Comparison of ENCODE assay signal across 8 mouse cellular contexts in the genomic region with DNA sequence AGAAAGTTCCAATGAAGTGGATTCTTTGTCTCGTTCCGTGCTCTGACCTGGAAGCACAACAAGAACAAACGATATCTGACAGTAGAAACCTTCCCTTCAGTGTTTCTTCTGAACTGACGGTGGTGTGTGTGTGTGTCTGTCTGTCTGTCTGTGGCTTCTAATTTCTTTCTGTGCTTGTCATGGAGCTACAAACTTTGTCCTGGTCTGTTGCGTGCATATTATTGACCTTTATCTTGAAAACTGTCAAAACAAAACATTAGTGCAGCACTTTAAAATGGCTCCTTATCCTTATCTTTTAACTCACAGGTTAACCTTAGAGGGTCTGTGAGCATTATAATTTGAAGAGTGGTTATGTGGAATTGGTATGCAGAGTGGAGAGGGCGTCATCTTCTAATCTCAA. TPM values are rescaled to one million over a fixed set of nuclear protein-coding genes. Genes with fewer than 3 reads are reported as not detected.
DNase-seq lines count a peak whose midpoint lies in the region; ATAC-seq and TF ChIP-seq lines count a peak whose summit lies in the region.

No protein-coding gene starts in this region.

- DNase-seq in kidney, adult 2 months, result no peak
- no peak for DNase-seq in kidney, adult 11 months
- DNase-seq in gastrocnemius, adult 8-10 months (ENCODE audit: low spot score in 2 of 2), result no peak
- DNase-seq in cerebellum, postnatal 25 days, result no peak

- H3K4me2 ChIP-seq in hindbrain, embryonic 15.5 days, result peak overlapping the region; percentile 73
- peak overlapping the region; percentile 89 for H3K4me2 ChIP-seq in midbrain, embryonic 12.5 days (replicated peaks)

- no peak for ATAC-seq in hindbrain, embryonic 15.5 days (ENCODE audit: low FRiP score, low read depth)
- no peak for ATAC-seq in midbrain, embryonic 12.5 days (ENCODE audit: low FRiP score, low read depth)
- no peak for ATAC-seq in activated CD4-positive, CD25-positive, alpha-beta regulatory T cell, adult 4 months

- peaks cover 19% of the 10 kb centered on the region for H3K4me1 ChIP-seq in kidney, adult 2 months (ENCODE audit: control insufficient read depth, insufficient read depth, low read length)
- H3K4me1 ChIP-seq in cortical plate, adult 2 months (ENCODE audit: control insufficient read depth, insufficient read depth, low read length), result peaks cover 11% of the 10 kb centered on the region
- H3K4me1 ChIP-seq in hindbrain, embryonic 15.5 days (replicated peaks), result peaks cover 60% of the 10 kb centered on the region
- H3K4me1 ChIP-seq in midbrain, embryonic 12.5 days, result peaks cover 38% of the 10 kb centered on the region

- no peak for TF ChIP-seq POLR2A in kidney, adult 2 months (IDR thresholded peaks at IDR 0.05; ENCODE audit: low read depth, low read length)
- no peak for TF ChIP-seq POLR2A in cortical plate, adult 2 months (IDR thresholded peaks at IDR 0.05; ENCODE audit: extremely low read depth, insufficient read depth, low read length)

- H3K9ac ChIP-seq in hindbrain, embryonic 15.5 days, result peak overlapping the region; percentile 97; the same call in 1 of the 2 replicates
- H3K9ac ChIP-seq in midbrain, embryonic 12.5 days (replicated peaks), result peak overlapping the region; percentile 98

- no peaks in the 10 kb centered on the region for H3K27me3 ChIP-seq in kidney, adult 2 months (replicated peaks; ENCODE audit: control insufficient read depth, insufficient read depth, low read length)
- H3K27me3 ChIP-seq in hindbrain, embryonic 15.5 days, result no peaks in the 10 kb centered on the region
- H3K27me3 ChIP-seq in midbrain, embryonic 12.5 days, result no peaks in the 10 kb centered on the region

- H3K4me3 ChIP-seq in kidney, adult 2 months (ENCODE audit: insufficient read depth, low read depth, low read length), result peak overlapping the region; percentile 17
- H3K4me3 ChIP-seq in cortical plate, adult 2 months (ENCODE audit: insufficient read depth, low read length), result peak overlapping the region; percentile 42
- peak overlapping the region; percentile 72 for H3K4me3 ChIP-seq in hindbrain, embryonic 15.5 days
- peak overlapping the region; percentile 79 for H3K4me3 ChIP-seq in midbrain, embryonic 12.5 days

- H3K9me3 ChIP-seq in hindbrain, embryonic 15.5 days, result no peaks in the 10 kb centered on the region
- H3K9me3 ChIP-seq in midbrain, embryonic 12.5 days, result no peaks in the 10 kb centered on the region

- H3K27ac ChIP-seq in kidney, adult 2 months (ENCODE audit: insufficient read depth, low read depth, low read length), result peak overlapping the region; percentile 37; the same call in 1 of the 2 replicates
- H3K27ac ChIP-seq in cortical plate, adult 2 months (ENCODE audit: insufficient read depth, low read length), result no peak overlapping the region
- H3K27ac ChIP-seq in hindbrain, embryonic 15.5 days (replicated peaks), result no peak overlapping the region
- no peak overlapping the region for H3K27ac ChIP-seq in midbrain, embryonic 12.5 days (replicated peaks)

- H3K36me3 ChIP-seq in kidney, adult 2 months (ENCODE audit: control insufficient read depth, insufficient read depth, low read length), result peaks cover 3% of the 10 kb centered on the region; the same call in 1 of the 2 replicates
- peaks cover 28% of the 10 kb centered on the region for H3K36me3 ChIP-seq in hindbrain, embryonic 15.5 days
- peaks cover 34% of the 10 kb centered on the region for H3K36me3 ChIP-seq in midbrain, embryonic 12.5 days

- no peak for TF ChIP-seq CTCF in kidney, adult 2 months (conservative IDR thresholded peaks at IDR 0.05; ENCODE audit: insufficient read depth, insufficient read length, low read depth, low read length)
- no peak for TF ChIP-seq CTCF in cortical plate, adult 2 months (IDR thresholded peaks at IDR 0.05; ENCODE audit: extremely low read depth, insufficient read depth, low read length)

- WGBS in kidney, adult 2 months, result 10% methylated on average over 6 of the region's 6 CpGs
- 50% methylated on average over 6 of the region's 6 CpGs for whole genome bisulfite sequencing in hindbrain, embryonic 15.5 days
- WGBS in midbrain, embryonic 12.5 days, result 60% methylated on average over 6 of the region's 6 CpGs

RNA-seq across cellular contexts. Expression of a gene that starts 3.3 kb away (rescaled TPM):
- 85.9 and 102 TPM in 2 replicates for polyA plus RNA-seq in kidney, adult 2 months (2012; rRNA removed)
- polyA plus RNA-seq in cortical plate, adult 2 months (2012; rRNA removed), result 415 and 426 TPM in 2 replicates
- polyA plus RNA-seq in hindbrain, embryonic 15.5 days (2015; fragmentation: Nextera tagmentation; extraction: Ambion mirVana), result 449 and 456 TPM in 2 replicates
- 429 and 445 TPM in 2 replicates for polyA plus RNA-seq in midbrain, embryonic 12.5 days (2016; fragmentation: Nextera tagmentation; extraction: Ambion mirVana)
- polyA plus RNA-seq in activated CD4-positive, CD25-positive, alpha-beta regulatory T cell, adult 4 months (2017; shearing (Covaris generic)), result 100 to 1,000 TPM; 491 to 502 TPM
- 100 to 1,000 TPM in 2 of 4 experiments, 10 to 100 TPM in 2; 98.3 to 106 (median 101) TPM for total RNA-seq in gastrocnemius, adult 8-10 months (2022)

RNA-seq across cellular contexts. Expression of a gene that starts 40.7 kb away (rescaled TPM):
- 22.7 and 25.2 TPM in 2 replicates for polyA plus RNA-seq in kidney, adult 2 months (2012; rRNA removed)
- polyA plus RNA-seq in cortical plate, adult 2 months (2012; rRNA removed), result 19.6 and 20.2 TPM in 2 replicates
- polyA plus RNA-seq in hindbrain, embryonic 15.5 days (2015; fragmentation: Nextera tagmentation; extraction: Ambion mirVana), result 17.6 TPM in 2 replicates
- polyA plus RNA-seq in midbrain, embryonic 12.5 days (2016; fragmentation: Nextera tagmentation; extraction: Ambion mirVana), result 17.8 and 20.1 TPM in 2 replicates
- polyA plus RNA-seq in activated CD4-positive, CD25-positive, alpha-beta regulatory T cell, adult 4 months (2017; shearing (Covaris generic)), result under 1 TPM in 1 of 2 experiments, not detected in 1; 0.29 TPM
- 10 to 100 TPM; 47.2 to 68.4 (median 59.2) TPM for total RNA-seq in gastrocnemius, adult 8-10 months (2022)

Comparison
In these comparisons a context has a peak if more than half of its experiments do, and no peak if none do; other contexts are left out.
1. H3K4me3 ChIP-seq: peak in every context shown above with its lines; median percentile 79 in midbrain, embryonic 12.5 days; 72 in hindbrain, embryonic 15.5 days; 42 in cortical plate, adult 2 months; 17 in kidney, adult 2 months.
2. RNA of a gene that starts 40.7 kb away (polyA plus RNA-seq): 22.7 to 25.2 TPM in kidney, adult 2 months, 19.6 to 20.2 TPM in cortical plate, adult 2 months, 17.8 to 20.1 TPM in midbrain, embryonic 12.5 days and 17.6 TPM in hindbrain, embryonic 15.5 days; 0.29 TPM in activated CD4-positive, CD25-positive, alpha-beta regulatory T cell, adult 4 months; every median in the first group is over 10 times any median in the second.